51 mouse cellular contexts compared by ENCODE assay signal in genomic region chr5:86725021-86725420, GRCm38 (mm10). TPM values are rescaled to one million over a fixed set of nuclear protein-coding genes. Genes with fewer than 3 reads are reported as not detected.
"Had no signal": no experiment of that assay in that cellular context is flagged by ENCODE, and none has a peak within 500 bp of the region (broad histone marks: within the 10 kb centered on the region; RNA-seq: fewer than 3 reads in every experiment).

No protein-coding gene starts in this region.

- H3K36me3 ChIP-seq: heart, embryonic 10.5 days; heart, embryonic 12.5 days; heart, embryonic 13.5 days; heart, embryonic 15.5 days; hindbrain, embryonic 10.5 days; hindbrain, embryonic 12.5 days; hindbrain, embryonic 13.5 days; hindbrain, embryonic 15.5 days; intestine, embryonic 15.5 days; kidney, embryonic 15.5 days had no signal

- H3K27ac ChIP-seq: heart, embryonic 10.5 days; heart, embryonic 13.5 days; heart, embryonic 15.5 days; hindbrain, embryonic 10.5 days; hindbrain, embryonic 12.5 days; hindbrain, embryonic 13.5 days; hindbrain, embryonic 14.5 days; hindbrain, embryonic 15.5 days; hindbrain, postnatal 0 days; intestine, embryonic 15.5 days; kidney, embryonic 15.5 days; kidney, postnatal 0 days; layer of hippocampus, adult 2 months had no signal

- H3K4me3 ChIP-seq: heart, embryonic 10.5 days; heart, embryonic 12.5 days; heart, embryonic 13.5 days; heart, embryonic 15.5 days; hindbrain, embryonic 10.5 days; hindbrain, embryonic 12.5 days; hindbrain, embryonic 13.5 days; hindbrain, embryonic 15.5 days; intestine, embryonic 15.5 days; kidney, embryonic 15.5 days; layer of hippocampus, adult 2 months had no signal

- DNase-seq: heart, postnatal 10 days; heart, postnatal 14 days; heart, postnatal 36 days; heart, postnatal 4 days; kidney, adult 11 months; kidney, adult 18-20 months; kidney, adult 2 months; kidney, adult 8-10 months; kidney, adult 9 months; kidney, postnatal 10 days; kidney, postnatal 14 days; kidney, postnatal 25 days; kidney, postnatal 36 days; kidney, postnatal 4 days; layer of hippocampus, adult 9-11 months; layer of hippocampus, postnatal 36 days had no signal

- H3K9ac ChIP-seq: heart, embryonic 12.5 days; heart, embryonic 13.5 days; heart, embryonic 15.5 days; hindbrain, embryonic 12.5 days; hindbrain, embryonic 13.5 days; hindbrain, embryonic 14.5 days; hindbrain, embryonic 15.5 days; intestine, embryonic 15.5 days; kidney, embryonic 15.5 days had no signal

- H3K27me3 ChIP-seq: heart, embryonic 12.5 days; heart, embryonic 13.5 days; heart, embryonic 15.5 days; hindbrain, embryonic 12.5 days; hindbrain, embryonic 13.5 days; hindbrain, embryonic 15.5 days; intestine, embryonic 15.5 days; kidney, embryonic 15.5 days had no signal

- H3K4me1 ChIP-seq: heart, embryonic 10.5 days; heart, embryonic 12.5 days; heart, embryonic 13.5 days; heart, embryonic 15.5 days; hindbrain, embryonic 10.5 days; hindbrain, embryonic 12.5 days; hindbrain, embryonic 13.5 days; hindbrain, embryonic 15.5 days; intestine, embryonic 15.5 days had no signal

RNA-seq across cellular contexts. Expression of gene Tmprss11e, which starts 20.6 kb away (rescaled TPM):
- total RNA-seq: heart, postnatal 10 days; heart, postnatal 14 days; heart, postnatal 25 days; heart, postnatal 36 days; heart, postnatal 4 days; hematopoietic stem cell, adult 5-6 weeks; hindbrain, postnatal 0 days; layer of hippocampus, adult 18-20 months; layer of hippocampus, adult 2 months; layer of hippocampus, adult 8-10 months; layer of hippocampus, postnatal 10 days; layer of hippocampus, postnatal 14 days; layer of hippocampus, postnatal 25 days; layer of hippocampus, postnatal 36 days; left cerebral cortex, adult 18-20 months had no signal
- polyA plus RNA-seq: heart, embryonic 10.5 days; heart, embryonic 12.5 days; heart, embryonic 13.5 days; heart, embryonic 14.5 days; heart, embryonic 15.5 days; heart, embryonic 16.5 days; heart, postnatal 0 days; hindbrain, embryonic 10.5 days; hindbrain, embryonic 11.5 days; hindbrain, embryonic 12.5 days; hindbrain, embryonic 13.5 days; hindbrain, embryonic 15.5 days; hindbrain, embryonic 16.5 days; intestine, embryonic 14.5 days; intestine, embryonic 15.5 days; intestine, embryonic 16.5 days; intestine, postnatal 0 days; kidney, adult 2 months; kidney, embryonic 14.5 days; kidney, embryonic 15.5 days; kidney, embryonic 16.5 days; kidney, postnatal 0 days; large intestine, adult 2 months had no signal

RNA-seq across cellular contexts. Expression of gene Tmprss11b, which starts 48.9 kb away (rescaled TPM):
- total RNA-seq: heart, postnatal 10 days; heart, postnatal 14 days; heart, postnatal 25 days; heart, postnatal 36 days; heart, postnatal 4 days; hematopoietic stem cell, adult 5-6 weeks; hindbrain, postnatal 0 days; layer of hippocampus, adult 18-20 months; layer of hippocampus, adult 2 months; layer of hippocampus, adult 8-10 months; layer of hippocampus, postnatal 10 days; layer of hippocampus, postnatal 14 days; layer of hippocampus, postnatal 25 days; layer of hippocampus, postnatal 36 days; left cerebral cortex, adult 18-20 months had no signal
- polyA plus RNA-seq: heart, embryonic 10.5 days; heart, embryonic 11.5 days; heart, embryonic 12.5 days; heart, embryonic 13.5 days; heart, embryonic 14.5 days; heart, embryonic 15.5 days; heart, postnatal 0 days; hindbrain, embryonic 10.5 days; hindbrain, embryonic 11.5 days; hindbrain, embryonic 12.5 days; hindbrain, embryonic 13.5 days; hindbrain, embryonic 14.5 days; hindbrain, embryonic 15.5 days; hindbrain, embryonic 16.5 days; hindbrain, postnatal 0 days; inflammation-experienced regulatory T-cells, adult 6 months; intestine, embryonic 14.5 days; intestine, embryonic 15.5 days; intestine, embryonic 16.5 days; intestine, postnatal 0 days; kidney, adult 2 months; kidney, embryonic 14.5 days; kidney, embryonic 15.5 days; kidney, embryonic 16.5 days; kidney, postnatal 0 days; large intestine, adult 2 months had no signal
